8 mouse cellular contexts compared by ENCODE assay signal in the genomic region with DNA sequence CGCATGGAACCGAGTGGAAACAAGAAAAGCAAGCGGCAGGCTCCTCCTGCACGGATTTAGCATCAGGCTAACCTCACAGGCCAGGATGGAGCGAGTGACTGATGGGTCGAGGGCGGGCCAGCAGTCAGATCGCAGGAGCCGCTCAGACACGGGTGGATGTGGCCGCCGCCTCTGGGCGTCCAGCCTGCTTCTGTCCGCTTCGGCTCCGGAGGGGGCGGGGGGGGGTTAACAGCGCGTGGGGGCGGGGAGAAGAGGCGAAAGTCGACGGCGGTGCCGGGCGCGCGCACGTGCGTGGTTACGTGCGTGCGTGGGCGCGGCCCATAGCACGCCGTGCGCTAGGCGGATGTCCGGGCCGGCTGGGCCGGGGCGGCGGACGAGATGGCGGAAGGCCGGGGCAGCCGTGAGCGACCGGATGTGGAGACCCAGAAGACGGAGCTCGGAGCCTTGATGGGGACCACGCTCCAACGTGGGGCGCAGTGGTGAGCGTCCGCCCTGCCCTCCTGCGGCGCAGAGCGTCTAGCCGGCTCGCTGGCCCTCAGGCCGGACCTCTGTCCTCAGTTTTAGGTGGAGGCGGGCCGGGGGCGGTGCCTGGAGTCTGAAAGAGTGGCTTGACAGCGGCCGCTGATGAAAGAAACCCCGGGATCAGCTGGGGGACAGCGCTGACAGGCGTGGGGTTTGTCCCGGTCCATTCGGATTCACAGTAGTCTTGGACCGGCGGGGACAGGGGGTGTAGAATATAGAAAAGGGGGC. TPM values are rescaled to one million over a fixed set of nuclear protein-coding genes. Genes with fewer than 3 reads are reported as not detected.
DNase-seq lines count a peak whose midpoint lies in the region; ATAC-seq lines count a peak whose summit lies in the region.

A gene (plus strand): TSS at position 314 of the 750 bp plus-strand sequence.

- peak; percentile 91 for DNase-seq in adrenal gland, postnatal 25 days
- peak; percentile 95 for DNase-seq in embryonic facial prominence, embryonic 11.5 days (ENCODE audit: low spot score)
- DNase-seq in kidney, adult 11 months = peak; percentile 88
- DNase-seq in left cerebral cortex, postnatal 4 days = peak; percentile 93
- DNase-seq in midbrain, embryonic 11.5 days (ENCODE audit: low spot score, missing footprints) = peak; percentile 99
- DNase-seq in right cerebral cortex, postnatal 4 days = peak; percentile 90
- DNase-seq in yolk sac, embryonic 10.5 days (ENCODE audit: low spot score) = peak; percentile 92

- H3K27me3 ChIP-seq in embryonic facial prominence, embryonic 11.5 days (ENCODE audit: control insufficient read depth, insufficient read depth, low read length) = no peaks in the 10 kb centered on the region
- no peaks in the 10 kb centered on the region for H3K27me3 ChIP-seq in midbrain, embryonic 11.5 days (ENCODE audit: control insufficient read depth, insufficient read depth, low read length)

- peak; percentile 96 for ATAC-seq in embryonic facial prominence, embryonic 11.5 days (replicated peaks; ENCODE audit: insufficient number of reproducible peaks, low FRiP score, low TSS enrichment, low read depth)
- ATAC-seq in granulocyte monocyte progenitor cell, adult 5-6 weeks (replicated peaks; ENCODE audit: poor library complexity, severe bottlenecking) = peak; percentile 86
- ATAC-seq in midbrain, embryonic 11.5 days (ENCODE audit: low FRiP score) = peak; percentile 96

- H3K9ac ChIP-seq in embryonic facial prominence, embryonic 11.5 days (replicated peaks; ENCODE audit: low read length) = peak within 1 kb of the TSS; percentile 86
- peak within 1 kb of the TSS; percentile 88 for H3K9ac ChIP-seq in midbrain, embryonic 11.5 days (ENCODE audit: low read length)

- H3K27ac ChIP-seq in embryonic facial prominence, embryonic 11.5 days (replicated peaks; ENCODE audit: low read depth, low read length) = peak within 1 kb of the TSS; percentile 83
- H3K27ac ChIP-seq in midbrain, embryonic 11.5 days (ENCODE audit: low read depth, low read length) = peak within 1 kb of the TSS; percentile 92

- H3K9me3 ChIP-seq in embryonic facial prominence, embryonic 11.5 days (replicated peaks; ENCODE audit: control insufficient read depth, low read length) = no peaks in the 10 kb centered on the region
- no peaks in the 10 kb centered on the region for H3K9me3 ChIP-seq in midbrain, embryonic 11.5 days (ENCODE audit: control insufficient read depth, low read length)

- intact Hi-C loops in left cerebral cortex, postnatal 4 days (cut with DNase I) = no loop called here

- peak within 1 kb of the TSS; percentile 69 for H3K4me2 ChIP-seq in embryonic facial prominence, embryonic 11.5 days (ENCODE audit: low read depth, low read length)
- H3K4me2 ChIP-seq in midbrain, embryonic 11.5 days = peak within 1 kb of the TSS; percentile 80

- WGBS in embryonic facial prominence, embryonic 11.5 days = 1% methylated on average over 75 of the region's 75 CpGs
- under 1% methylated on average over 74 of the region's 75 CpGs for WGBS in midbrain, embryonic 11.5 days

- H3K36me3 ChIP-seq in embryonic facial prominence, embryonic 11.5 days (replicated peaks; ENCODE audit: control insufficient read depth, insufficient read depth, low read depth, low read length) = peaks cover 15% of the 10 kb centered on the region; the same call in 1 of the 2 replicates
- peaks cover 17% of the 10 kb centered on the region for H3K36me3 ChIP-seq in midbrain, embryonic 11.5 days (ENCODE audit: control insufficient read depth, insufficient read depth, low read length)

- peak within 1 kb of the TSS; percentile 89 for H3K4me3 ChIP-seq in embryonic facial prominence, embryonic 11.5 days (ENCODE audit: low read depth, low read length)
- peak within 1 kb of the TSS; percentile 89 for H3K4me3 ChIP-seq in midbrain, embryonic 11.5 days (ENCODE audit: low read depth, low read length)

- no peaks in the 10 kb centered on the region for H3K4me1 ChIP-seq in embryonic facial prominence, embryonic 11.5 days (ENCODE audit: control insufficient read depth, insufficient read depth, low read length)
- peaks cover 8% of the 10 kb centered on the region for H3K4me1 ChIP-seq in midbrain, embryonic 11.5 days (ENCODE audit: control insufficient read depth, insufficient read depth, low read length)

RNA-seq across cellular contexts. Expression of the gene that starts here (rescaled TPM):
- total RNA-seq in adrenal gland, postnatal 25 days (2021) = 113 and 114 TPM in 2 replicates
- 128 and 149 TPM in 2 replicates for polyA plus RNA-seq in embryonic facial prominence, embryonic 11.5 days (2014; fragmentation: Nextera tagmentation; extraction: Ambion mirVana)
- 78.5 and 89.4 TPM in 2 replicates for total RNA-seq in granulocyte monocyte progenitor cell, adult 5-6 weeks (2014; fragmentation: Nextera tagmentation)
- 62.7 and 75.5 TPM in 2 replicates for total RNA-seq in granulocyte monocyte progenitor cell, adult 5-6 weeks (2017)
- 100 to 1,000 TPM; 142 to 150 TPM for total RNA-seq in left cerebral cortex, postnatal 4 days (2021)
- 130 and 140 TPM in 2 replicates for polyA plus RNA-seq in midbrain, embryonic 11.5 days (2014; fragmentation: Nextera tagmentation; extraction: Ambion mirVana)

Comparison
In these comparisons a context has a peak if more than half of its experiments do, and no peak if none do; other contexts are left out.
1. Peak in every context shown above with its lines: DNase-seq, ATAC-seq, H3K4me3 ChIP-seq and H3K27ac ChIP-seq.